In genomic region chr14:27784826-27785225, GRCm38 (mm10) we compare ENCODE assay signal across 18 mouse cellular contexts.
DNase-seq lines count a peak whose midpoint lies in the region; ATAC-seq lines count a peak whose summit lies in the region.
"Had no signal": no experiment of that assay in that cellular context is flagged by ENCODE, and none has a peak within 500 bp of the region (broad histone marks: within the 10 kb centered on the region; RNA-seq: fewer than 3 reads in every experiment).

No protein-coding gene starts in this region.

- peak; percentile 25 to 31 for DNase-seq in cerebellum, adult 18-20 months
- no peak for DNase-seq in cerebellum, adult 8-10 months
- DNase-seq in cerebellum, postnatal 10 days, result peak; percentile 24 to 62
- DNase-seq in cerebellum, adult 9-10 months, result no peak
- DNase-seq in cerebellum, postnatal 25 days, result peak; percentile 59 to 68
- peak; percentile 37 for DNase-seq in brain, adult 2 months (ENCODE audit: low read depth, low spot score)
- DNase-seq: adrenal gland, adult 8-10 months; adrenal gland, postnatal 14 days; adrenal gland, postnatal 36 days; B cell, adult 2 months; embryo, embryonic 11 days; gastrocnemius, adult 2 months had no signal

- no peak for ATAC-seq in cerebellum, adult (ENCODE audit: insufficient number of reproducible peaks, low FRiP score, low TSS enrichment)
- ATAC-seq: activated CD4-positive, CD25-positive, alpha-beta regulatory T cell, adult 4 months; CD4-positive, CD25-positive, alpha-beta regulatory T cell, adult 4 months; forebrain, embryonic 14.5 days; forebrain, embryonic 16.5 days; Patski had no signal

Comparison
In these comparisons a context has a peak if more than half of its experiments do, and no peak if none do; other contexts are left out.
1. DNase-seq: peak in cerebellum, adult 18-20 months (2 of 2), cerebellum, postnatal 10 days (2 of 2), cerebellum, postnatal 25 days (2 of 2) and brain, adult 2 months (single experiment); none in cerebellum, adult 8-10 months (single experiment) and cerebellum, adult 9-10 months (single experiment).